Mouse (Mus musculus) hematopoietic stem cell, adult 5-6 weeks (primary cell): Measurements from ENCODE around the gene Ankmy1. TPM values are rescaled to one million over a fixed set of nuclear protein-coding genes. Genes with fewer than 3 reads are reported as not detected.

Source experiments
- total RNA-seq: library from RNA; stranded (forward); fragments of 172-1452, 232-1000 nt; gene quantifications from 2 replicates; pipeline ENCODE4 v1.2.3, GENCODE M21; 2017

Gene Ankmy1
- total RNA-seq, 1 experiment from 2014 or later = not detected

Other genes starting within 250 kb of the Ankmy1 start
- 1.9 and 11.2 TPM in 2 replicates for gene Gpc1, start 71.3 kb downstream of the Ankmy1 start, total RNA-seq
- gene Dusp28, start 4.1 kb upstream of the Ankmy1 start, total RNA-seq = 4.4 and 6.1 TPM in 2 replicates
- 11.6 and 21.4 TPM in 2 replicates for gene Rnpepl1, start 7.9 kb upstream of the Ankmy1 start, total RNA-seq
- 9.8 and 17.3 TPM in 2 replicates for gene Capn10, start 31.5 kb upstream of the Ankmy1 start, total RNA-seq
- gene Gpr35, start 48.0 kb upstream of the Ankmy1 start, total RNA-seq = 1.5 and 2.1 TPM in 2 replicates
- not detected in 2 replicates for gene Aqp12, start 103.4 kb upstream of the Ankmy1 start, total RNA-seq
- not detected in 2 replicates for gene Kif1a, start 199.0 kb upstream of the Ankmy1 start, total RNA-seq
- not detected in 2 replicates for gene Agxt, start 232.3 kb upstream of the Ankmy1 start, total RNA-seq